Mouse (Mus musculus) ovary, postnatal 36 days (tissue): ENCODE results near the gene Retreg3.
"Not testable (repeated sequence)": the region's sequence is repeated elsewhere in the genome, so short reads cannot be mapped to it uniquely, and the experiment has no call there.

Source experiments
- DNase-seq: peaks from one replicate; pipeline ENCODE4 v3.0.0; 2022; ENCODE audit warnings: low spot score, mixed read lengths

Retreg3 gene

DNA sequence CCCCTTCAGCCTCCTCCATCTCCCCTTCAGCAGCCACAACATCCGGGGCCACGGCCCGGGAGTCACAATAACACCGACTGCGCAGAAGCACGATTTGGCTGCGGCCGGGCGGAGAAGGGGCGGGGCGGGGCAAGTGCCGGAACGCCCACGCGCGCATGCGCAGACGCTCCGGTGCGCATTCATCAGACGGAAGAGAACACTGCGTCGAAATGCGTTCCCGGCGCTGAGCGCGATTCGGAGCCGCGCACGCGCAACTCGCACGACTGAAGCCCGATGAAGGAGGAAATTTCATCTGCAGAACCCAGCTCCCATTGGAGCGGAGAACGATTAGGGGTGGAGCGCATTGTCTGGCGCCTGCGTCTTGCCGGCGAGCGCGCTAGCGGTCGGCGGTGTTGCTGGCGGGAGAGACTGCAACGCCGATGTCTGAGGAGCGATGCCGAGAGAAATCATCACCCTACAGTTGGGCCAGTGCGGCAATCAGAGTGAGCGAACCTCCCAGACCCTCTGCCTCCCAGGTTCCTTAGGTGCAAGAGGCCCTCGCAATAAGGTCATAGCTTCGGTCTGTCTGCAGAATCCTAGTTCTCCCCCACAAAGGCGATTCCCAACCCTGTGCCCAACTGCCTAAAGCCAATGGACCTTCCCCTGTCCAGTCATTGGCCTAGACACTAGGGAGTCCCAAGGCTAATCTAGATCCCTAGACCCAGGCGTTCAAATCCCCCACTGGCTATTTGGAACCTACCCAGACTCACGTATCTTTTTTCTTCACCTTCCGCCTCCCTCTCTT lies at the start of gene Retreg3, which contains the start of gene Tubg1:
Retreg3 (minus strand) TSS at position 133 of the 784 bp plus-strand sequence.
Tubg1 (plus strand) TSS at position 178 of the 784 bp plus-strand sequence.
- DNase-seq, result peak; percentile 99

DNA sequence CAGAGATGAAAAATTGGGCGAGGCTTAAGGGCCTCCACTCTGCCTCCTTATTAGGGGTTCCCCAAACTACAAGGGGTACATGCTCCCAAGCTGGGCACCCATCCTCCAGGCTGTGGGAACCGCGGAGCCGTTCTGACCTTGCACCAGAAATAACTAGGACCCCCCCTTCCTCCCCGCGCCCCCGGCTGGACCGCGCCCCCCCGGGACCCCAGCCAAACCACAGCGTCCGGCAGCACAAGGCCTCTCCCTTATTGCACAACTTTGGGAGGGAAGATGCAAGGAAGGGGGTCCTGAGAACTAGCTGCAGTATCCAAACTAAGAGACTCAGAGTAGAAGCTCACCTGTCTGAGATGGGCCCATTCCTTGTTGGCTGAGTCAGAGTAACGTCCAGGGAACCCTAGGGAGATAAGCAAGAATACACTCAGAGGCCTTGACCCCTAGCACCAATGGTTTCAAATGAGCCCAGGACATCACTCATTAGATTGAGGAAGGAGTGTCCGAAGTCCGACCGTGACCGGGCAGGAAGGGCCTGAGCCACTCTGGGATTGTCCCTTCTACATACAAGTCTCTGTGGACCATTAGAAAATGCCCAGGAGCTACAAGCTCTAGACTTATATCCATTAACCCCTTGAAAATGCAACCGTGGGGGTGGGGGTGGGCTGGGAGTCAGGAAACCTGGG lies 48.7 kb upstream of the Retreg3 start:
- peak; percentile 66 for DNase-seq

DNA sequence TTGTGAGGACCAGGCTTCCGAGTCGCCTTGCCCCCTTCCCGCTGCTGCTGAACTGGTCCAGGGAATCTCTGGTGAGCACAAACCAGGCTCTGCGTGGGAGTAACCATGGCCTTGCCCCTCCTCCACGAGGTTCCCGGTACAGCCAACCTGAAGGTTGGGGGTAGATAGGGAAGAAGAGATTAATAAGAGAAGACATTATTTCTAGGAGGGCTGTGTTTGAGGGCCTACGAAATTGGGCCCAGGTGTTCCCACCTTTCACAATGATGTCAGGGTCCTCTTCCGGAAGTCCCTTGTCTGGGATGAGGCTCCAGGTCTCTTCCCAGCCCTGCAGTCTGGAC lies 48.2 kb upstream of the Retreg3 start:
- DNase-seq, result peak; percentile 31

DNA sequence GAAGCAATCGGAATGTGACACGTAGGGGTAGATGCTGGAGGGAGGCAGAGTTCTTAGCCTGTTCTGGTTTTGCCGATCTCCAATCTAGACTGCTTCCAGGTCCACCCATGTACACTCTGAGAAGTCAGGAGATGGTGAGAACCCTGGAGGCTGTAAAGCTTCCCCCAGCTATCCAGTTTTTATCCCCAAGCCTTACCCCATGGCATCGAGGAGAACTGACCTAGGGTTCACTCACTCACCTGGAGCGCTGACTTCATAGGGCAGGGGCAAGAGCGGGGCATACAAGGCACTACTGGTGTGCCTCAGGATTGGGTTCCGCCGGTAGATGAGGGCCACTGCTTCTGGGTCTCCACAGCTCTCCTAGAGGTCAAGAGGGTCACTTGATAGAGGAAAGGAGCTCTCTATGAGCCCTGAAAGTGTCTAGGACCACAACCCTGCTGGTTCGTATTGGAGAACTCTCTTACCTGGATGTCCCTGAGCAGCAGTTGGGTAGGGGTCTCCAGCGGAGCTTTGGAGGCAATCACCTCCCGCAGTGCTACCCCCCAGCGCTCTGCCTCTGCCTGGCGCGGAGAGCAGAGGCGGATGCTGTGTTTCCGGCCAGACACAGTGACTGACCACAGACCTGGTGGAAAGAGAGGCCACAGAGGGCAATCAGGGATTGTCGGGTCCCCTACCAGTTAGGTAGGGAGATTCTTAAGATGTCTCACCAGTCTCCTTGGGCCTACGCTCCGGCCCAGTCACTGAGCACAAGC lies 47.7 kb upstream of the Retreg3 start:
- no peak for DNase-seq

DNA sequence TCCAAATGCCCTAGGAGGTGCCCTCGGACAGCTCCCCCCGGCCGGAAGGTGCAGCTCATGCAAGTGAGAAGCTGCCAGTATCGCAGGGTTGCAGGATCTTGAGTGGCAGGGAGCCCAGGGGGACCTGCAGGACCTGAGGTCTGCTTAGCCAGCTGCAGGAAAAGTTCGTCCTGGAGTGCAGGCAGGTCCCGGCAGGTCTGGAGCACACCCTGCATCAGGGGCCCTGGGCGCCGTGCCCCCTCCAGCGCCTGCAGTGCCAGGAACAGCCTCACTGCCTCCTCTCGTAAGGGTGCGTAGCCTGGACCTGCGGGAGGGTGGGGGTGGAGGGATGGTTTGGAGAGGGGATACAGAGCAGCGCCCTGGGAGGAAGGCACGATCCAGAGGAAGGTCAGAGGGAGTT lies 46.7 kb upstream of the Retreg3 start:
- DNase-seq, result no peak

DNA sequence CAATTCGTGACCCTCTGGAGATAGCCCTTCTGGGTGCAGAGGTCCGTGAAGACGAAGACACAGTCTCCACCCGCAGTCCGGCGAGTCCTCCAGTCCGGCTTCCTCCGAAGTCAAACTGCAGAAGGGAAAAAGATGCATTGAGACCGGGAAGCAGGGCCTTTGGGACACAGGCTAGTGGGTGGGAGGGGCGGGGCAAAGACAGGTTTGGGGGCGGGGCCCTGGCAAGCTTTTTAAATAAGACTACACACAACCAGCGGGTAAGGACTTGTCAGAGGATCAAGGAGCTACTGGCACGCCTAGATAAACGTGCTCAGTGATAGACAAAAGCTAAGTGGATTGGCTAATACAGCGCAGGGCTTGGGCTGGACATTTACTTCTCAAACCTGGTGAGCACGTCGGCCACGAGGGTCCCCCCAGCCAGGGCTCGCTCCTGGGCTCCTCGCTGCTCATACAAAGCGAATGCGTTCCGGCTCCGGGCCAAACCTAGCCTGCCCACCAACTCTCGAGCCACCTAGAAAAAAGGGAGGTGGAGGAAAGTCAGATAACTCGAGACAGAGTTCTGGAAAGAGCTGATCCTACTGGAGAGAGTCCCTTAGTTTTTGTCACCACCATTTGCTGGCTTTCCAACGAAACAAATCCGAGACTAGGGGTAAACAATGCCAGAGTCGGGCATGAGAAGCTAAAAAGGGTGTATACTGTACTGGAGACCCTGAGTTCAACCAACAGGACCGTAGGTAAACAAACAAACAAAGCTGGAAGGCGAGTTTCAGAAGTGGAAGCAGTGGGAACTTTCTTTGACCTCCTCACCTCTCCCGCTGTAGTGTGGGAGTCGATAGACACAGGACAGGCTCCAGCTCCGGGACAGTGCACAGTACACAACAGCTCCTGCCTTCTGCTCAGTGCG lies 45.2 kb upstream of the Retreg3 start:
- DNase-seq, result no peak

DNA sequence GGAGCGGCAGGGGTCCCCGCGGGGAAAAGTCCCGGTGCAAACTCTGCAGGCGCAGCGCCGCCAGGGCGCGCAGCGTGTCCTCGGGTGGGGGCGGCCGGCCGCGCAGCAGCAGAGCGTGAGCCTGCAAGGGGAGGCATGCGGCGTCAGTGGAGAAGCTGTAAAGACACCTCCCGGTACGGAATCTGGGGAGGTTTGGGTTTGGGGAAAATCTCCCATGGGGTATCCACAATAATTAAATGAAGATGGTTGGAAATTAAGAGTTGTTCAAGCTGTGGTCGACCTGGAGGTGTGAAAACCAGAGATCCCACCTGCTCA lies 44.6 kb upstream of the Retreg3 start:
- no peak for DNase-seq

DNA sequence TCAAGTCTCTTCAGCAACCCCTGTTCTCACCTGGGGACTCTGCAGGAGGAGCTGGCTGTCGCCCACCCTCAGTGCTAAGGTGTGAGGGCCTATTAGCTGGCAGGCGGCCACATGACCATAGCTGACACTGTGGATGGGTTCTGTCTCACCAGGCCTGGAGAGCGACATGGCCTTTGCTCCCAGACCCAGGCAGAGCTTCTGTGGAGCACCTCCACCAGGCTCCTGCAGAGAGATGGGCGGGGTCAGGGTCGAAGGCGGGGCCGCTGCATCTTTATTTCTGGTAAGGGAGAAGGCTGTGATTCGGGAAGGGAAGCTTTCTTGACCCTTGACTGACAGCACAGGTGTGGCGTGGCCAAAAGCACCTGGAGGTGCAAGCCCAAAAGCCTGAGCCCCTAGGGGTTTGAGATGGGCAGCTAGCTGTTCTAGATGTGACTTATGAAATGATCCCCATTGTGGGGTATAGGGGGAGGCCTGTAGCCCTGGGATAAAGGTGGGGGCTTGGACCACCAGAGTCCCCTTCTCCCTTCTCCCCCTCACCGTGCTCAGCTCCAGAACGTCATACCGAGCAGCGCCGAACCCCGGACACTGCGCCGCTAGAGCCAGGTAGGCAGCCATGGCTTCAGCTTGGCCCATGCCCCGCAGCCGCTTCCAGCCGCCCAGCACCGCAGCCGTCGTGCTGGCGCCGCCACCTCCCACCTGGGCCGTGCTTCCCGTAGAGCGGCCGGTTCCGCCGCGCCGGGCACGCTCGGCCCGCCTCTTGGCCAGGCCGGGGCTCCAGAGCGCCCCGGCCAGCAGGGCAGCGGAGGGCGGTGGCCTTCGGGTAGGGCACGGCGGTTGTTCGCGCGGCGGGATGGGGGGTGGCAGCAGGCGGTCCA lies 44.0 kb upstream of the Retreg3 start:
- no peak for DNase-seq

DNA sequence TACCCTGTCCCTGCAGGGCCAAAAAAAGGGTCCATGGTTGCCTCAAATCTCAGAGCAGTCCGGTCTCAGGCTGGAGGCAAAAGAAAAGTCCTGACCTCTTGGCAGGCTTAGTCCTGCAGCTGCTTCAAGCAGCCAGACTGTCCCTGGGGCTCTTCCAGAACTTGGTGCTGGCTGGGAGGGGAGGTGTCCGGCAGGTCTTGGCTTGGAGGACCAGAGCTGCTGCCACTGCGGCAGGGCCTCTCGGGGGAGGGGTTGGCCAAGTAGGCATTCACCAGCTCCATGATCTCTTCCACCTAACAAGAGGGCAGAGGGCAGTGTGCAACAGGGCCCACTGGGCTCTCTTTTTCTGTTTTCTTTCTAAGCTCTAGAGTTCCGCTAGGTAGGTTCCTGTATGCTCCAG lies 43.1 kb upstream of the Retreg3 start:
- DNase-seq, result peak; percentile 64

DNA sequence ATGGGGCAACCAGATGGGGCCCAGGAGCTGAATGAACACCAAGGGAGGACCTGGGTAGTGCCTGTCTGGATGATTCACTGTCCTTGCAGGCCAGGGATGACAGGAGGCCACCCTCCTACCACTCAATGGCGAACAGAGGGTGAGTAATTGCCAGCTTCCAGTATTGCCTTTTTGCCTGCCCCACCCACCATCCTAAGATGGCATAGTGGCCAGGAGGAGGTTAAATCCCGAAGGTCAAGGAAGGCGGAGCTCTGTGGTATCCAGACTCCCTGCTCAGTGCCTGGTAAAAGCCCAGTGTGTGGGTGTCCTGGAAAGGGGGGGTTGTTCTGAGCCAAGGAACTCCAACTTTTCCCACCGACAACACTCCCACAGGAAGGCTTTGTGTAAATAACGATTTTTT lies 42.6 kb upstream of the Retreg3 start:
- no peak for DNase-seq

DNA sequence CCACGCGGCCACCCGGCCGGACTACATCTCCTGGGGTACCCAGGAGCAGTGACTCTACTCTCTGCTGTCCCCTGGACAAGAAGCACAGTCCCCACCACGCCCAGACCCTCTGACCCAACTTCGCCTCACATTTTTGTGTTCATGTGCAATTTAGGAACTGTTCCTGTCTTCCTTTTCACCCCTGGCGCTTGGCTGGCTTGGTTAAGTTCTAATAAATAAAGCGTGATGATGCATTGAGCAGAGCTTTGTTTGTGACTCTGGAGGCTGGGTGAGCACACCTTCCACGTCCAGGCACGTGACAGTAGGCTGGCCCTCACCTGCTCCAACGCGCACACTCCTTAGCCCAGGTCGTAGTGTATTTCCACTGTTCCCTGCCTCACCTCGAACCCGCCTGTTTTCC lies 41.9 kb upstream of the Retreg3 start:
- no peak for DNase-seq

DNA sequence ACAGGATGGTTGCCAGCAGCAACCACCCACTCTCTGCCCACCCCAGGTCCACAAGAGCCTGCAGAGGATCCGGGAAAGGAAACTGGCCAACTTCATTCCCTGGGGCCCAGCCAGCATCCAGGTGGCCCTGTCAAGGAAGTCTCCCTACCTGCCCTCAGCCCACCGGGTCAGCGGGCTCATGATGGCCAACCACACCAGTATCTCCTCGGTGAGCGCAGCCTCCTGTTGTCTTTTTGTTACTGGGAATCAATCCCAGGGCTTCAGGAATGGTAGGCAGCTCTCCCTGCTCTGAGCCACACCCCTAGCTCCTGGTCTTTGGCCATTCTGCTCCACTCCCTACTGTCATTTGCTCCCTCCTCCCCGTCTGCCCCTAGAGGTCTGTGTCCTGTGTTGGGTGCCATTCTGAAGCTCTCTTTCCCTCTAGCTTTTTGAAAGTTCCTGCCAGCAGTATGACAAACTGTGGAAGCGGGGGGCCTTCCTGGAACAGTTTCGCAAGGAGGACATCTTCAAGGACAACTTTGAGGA lies 41.4 kb upstream of the Retreg3 start:
- DNase-seq, result not testable (repeated sequence)

DNA sequence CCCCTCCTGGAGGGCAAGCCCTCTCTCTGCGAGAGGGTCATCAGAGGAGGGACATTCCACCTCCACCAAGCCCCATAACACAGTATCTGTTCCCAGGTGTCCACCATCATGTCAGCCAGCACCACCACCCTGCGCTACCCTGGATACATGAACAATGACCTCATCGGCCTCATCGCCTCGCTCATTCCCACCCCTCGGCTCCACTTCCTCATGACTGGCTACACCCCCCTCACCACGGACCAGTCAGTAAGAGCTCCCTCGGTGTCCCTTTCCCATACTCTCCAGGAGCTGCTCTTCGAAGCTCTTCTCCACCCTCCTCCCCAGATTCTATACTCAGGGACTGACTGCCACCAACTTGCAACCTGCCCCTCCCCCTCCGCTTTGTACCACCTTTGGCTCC lies 40.5 kb upstream of the Retreg3 start:
- not testable (repeated sequence) for DNase-seq

DNA sequence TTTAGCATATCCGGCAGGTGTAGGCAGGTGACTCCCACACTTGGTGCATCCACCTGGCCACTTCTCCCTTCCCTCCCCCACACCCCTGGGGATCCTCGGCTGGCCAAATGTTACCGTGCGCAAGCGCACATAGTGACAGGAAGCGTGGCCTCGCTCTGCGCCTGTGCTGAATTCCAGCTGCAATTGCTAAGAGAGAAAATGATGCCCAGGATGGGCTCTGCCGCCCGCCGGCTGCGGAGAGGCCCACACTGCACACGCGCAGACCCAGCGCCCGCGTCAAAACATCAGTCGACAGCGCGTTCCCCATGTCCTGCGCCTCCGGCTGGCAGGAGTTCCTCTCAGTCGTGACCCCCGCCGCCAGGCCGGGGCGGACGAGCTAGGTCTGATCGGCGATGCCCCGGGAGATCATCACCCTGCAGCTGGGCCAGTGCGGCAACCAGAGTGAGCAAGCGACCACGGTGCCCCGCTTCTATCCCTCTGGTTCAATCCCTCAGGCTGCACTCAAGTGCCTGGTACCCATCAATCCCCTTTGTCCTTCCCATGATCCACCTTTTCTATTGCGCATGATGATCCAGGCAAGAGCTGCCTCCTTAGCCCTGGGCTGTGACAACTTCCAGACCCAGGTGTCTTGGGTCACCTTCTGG lies 36.2 kb upstream of the Retreg3 start, which contains the start of gene Tubg2:
Tubg2 (plus strand) TSS at position 180 of the 644 bp plus-strand sequence.
- peak; percentile 60 for DNase-seq

DNA sequence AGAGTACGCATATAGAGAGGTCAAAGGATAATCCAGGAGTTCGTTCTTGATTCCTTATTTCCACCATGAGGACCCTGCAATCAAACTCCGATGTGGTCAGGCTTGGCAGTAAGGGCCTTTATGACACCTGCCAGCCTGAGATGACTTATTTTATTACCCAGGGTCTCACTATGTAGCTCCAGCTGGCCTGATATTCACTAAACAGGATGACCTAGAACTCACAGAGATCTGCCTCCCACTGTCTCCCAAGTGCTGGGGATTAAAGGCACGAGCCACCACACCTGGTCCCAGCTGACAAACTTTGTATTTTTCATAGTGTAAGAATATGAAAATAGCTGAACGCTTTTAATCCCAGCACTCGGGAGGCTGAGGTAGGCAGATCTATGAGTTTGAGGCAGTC lies 35.5 kb upstream of the Retreg3 start:
- DNase-seq, result no peak

DNA sequence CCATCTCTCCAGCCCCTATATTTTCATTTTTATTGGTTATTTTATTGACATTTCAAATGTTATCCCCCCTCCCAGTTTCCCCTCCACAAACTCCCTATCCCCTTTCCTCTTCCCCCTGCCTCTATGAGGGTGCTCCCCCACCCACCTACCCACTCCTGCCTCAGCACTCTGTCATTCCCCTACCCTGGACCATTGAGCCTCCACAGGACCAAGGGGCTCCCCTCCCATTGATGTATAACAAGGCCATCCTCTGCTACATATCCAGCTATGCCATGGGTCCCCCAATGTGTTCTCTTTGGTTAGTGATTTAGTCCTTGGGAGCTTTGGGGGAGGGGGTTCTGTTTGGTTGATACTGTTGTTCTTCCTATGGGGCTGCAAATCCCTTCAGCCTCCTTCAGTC lies 35.0 kb upstream of the Retreg3 start:
- DNase-seq, result no peak

DNA sequence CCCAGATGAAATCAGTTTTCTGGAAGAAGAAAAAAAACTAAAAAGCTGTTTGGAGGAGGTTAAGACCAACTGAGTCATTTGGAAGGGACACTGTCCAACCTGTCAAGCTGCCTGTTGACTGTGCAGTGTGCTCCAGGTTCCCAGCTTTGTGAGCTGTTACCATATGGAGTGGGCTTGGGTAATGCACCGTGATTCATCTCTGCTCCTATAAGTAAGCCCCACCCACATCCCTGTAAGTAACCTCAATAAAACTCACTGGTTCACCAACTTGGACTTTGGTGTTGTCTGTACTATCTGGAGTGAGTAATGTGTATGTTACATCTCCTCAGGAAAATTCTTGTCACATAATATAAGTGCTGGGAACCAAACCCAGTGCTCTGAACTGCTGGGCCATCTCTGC lies 33.1 kb upstream of the Retreg3 start:
- no peak for DNase-seq

DNA sequence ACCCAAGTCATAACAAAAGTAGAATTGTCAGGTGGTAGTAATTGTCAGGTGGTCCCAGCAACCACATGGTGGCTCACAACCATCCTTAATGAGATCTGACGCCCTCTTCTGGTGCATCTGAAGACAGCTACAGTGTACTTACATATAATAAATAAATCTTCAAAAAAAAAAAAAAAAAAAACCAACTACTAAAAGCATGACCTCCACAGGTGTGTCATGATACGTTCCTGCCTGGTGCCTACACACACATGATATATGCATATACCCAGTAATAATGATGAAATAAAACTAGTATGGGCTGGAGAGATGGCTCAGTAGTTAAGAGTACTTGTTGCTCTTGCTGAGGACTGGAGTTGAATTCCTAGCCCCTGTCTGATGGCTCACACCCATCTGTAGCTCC lies 31.4 kb upstream of the Retreg3 start:
- DNase-seq, result no peak

DNA sequence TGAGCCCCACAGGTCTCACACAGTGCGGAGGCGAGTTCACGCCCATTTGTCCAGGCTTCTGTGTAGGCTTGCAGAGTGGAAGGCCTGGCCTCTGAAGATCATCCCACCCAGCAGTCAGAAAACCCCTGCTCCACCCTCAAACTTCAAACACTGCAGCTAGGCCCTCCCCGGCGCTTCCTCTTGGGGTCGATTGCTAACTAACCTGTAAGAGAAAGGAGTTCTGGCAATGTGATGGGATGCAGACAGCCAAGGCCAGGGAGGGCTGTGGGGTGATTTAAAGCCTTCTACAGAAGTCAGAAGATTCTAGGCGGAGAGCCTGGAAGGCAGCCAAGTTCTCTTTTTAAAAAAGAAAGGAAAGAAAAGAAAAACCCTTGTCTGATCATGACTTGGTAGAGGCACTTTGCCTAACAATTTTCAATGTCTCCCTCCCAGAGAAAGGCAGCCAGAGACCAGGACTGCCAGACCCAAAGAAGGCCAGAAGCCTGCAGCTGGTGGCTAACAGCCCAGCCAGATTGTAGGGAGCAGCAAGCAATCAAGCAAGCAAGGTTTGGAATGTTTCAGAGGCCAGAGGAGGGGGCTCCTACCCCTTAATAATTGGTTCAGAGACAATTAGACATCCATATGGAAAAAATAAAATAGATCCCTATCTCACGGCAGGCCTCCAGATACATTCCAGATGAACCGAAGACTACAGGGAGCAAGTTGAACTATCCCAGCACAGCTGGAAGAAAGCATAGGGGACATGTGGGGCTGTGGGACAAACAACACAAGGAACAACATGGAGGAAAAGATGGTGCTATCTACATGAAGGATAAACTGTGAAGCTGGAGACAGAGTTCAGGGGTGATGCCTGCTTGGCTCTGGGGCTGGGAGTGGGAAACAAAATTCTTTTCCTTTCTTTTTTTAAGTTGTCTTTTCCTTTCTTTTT lies 29.7 kb upstream of the Retreg3 start:
- peak; percentile 29 for DNase-seq
